Mouse (Mus musculus): ENCODE results near the gene Clba1. TPM values are rescaled to one million over a fixed set of nuclear protein-coding genes. Genes with fewer than 3 reads are reported as not detected.

Gene Clba1
- polyA plus RNA-seq, 1 experiment from 2014 or later: 6.0 TPM

DNA sequence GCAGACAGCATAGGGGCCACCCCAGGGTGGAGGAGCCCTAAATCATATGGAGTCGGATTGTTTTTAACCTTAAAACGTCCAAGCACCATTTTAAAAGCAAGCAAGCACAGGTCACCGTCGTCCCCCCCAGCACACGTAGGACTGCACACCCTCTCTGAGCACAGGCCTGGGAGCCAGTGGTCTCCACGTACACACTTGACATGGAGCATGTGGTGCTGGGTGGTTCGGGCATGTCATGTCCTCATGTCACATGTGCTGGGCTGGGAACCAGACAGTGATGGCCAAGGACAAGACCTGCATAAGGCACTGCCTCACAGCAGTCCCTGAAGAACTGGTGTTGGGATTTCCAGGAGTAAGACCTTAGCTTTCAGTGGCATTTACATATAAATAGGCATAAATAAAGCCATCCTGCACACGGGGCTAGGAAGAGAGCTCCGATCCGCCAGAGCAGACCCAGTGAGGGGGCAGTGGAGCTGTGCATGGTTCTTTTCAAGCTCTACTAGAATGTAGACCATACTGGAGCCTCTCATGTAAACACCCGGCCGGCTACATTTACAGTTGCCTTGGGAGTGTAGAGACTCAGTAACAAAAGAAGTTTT lies 11.8 kb downstream of the Clba1 start:
- WGBS: 79% methylated on average over 12 of the region's 12 CpGs
- no peak overlapping the region for H3K4me3 ChIP-seq (ENCODE audit: low read length)
- no peak for ATAC-seq (replicated peaks; ENCODE audit: extremely low read depth, insufficient read depth, low FRiP score)
- no peak overlapping the region for H3K9ac ChIP-seq (ENCODE audit: low read length)
- H3K4me1 ChIP-seq (ENCODE audit: control insufficient read depth, insufficient read depth, low read length): peaks cover 38% of the 10 kb centered on the region
- peaks cover 28% of the 10 kb centered on the region for H3K36me3 ChIP-seq (ENCODE audit: control insufficient read depth, insufficient read depth)
- no peaks in the 10 kb centered on the region for H3K9me3 ChIP-seq (replicated peaks; ENCODE audit: control insufficient read depth, low read length)
- no peak overlapping the region for H3K27ac ChIP-seq (ENCODE audit: low read length)
- H3K27me3 ChIP-seq (ENCODE audit: control insufficient read depth, insufficient read depth, low read length): no peaks in the 10 kb centered on the region
- H3K4me2 ChIP-seq (ENCODE audit: low read depth, low read length): no peak overlapping the region

DNA sequence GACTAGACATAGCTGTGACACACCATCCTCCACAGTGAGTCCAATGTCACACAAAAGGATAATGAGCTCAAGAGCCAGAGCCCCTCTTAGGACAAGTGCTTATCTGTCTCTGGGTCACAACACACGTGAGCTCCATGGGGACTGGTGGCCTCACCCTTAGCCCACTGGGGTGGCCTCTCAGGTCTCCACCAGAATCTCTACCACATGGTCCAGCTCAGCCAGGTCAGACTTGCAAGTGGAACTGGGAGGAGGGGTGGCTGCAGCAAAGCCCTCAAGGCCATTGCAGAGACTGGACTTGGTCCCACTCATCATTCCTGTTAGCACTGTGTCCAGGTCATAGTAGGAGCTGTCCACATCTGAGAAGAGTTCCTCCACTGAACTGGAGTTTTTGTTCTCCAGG lies 12.5 kb downstream of the Clba1 start:
- Histone ChIP-seq H3K9me3 (replicated peaks; ENCODE audit: control insufficient read depth, low read length) (no peaks in the 10 kb centered on the region), H3K4me2 (ENCODE audit: low read depth, low read length) (no peak overlapping the region), H3K4me3 (ENCODE audit: low read length) (no peak overlapping the region), H3K27me3 (ENCODE audit: control insufficient read depth, insufficient read depth, low read length) (no peaks in the 10 kb centered on the region), H3K9ac (ENCODE audit: low read length) (no peak overlapping the region), H3K4me1 (ENCODE audit: control insufficient read depth, insufficient read depth, low read length) (peaks cover 43% of the 10 kb centered on the region), H3K27ac (ENCODE audit: low read length) (peak overlapping the region; percentile 66), H3K36me3 (ENCODE audit: control insufficient read depth, insufficient read depth) (peaks cover 28% of the 10 kb centered on the region)
- peak; percentile 35; the same call in 1 of the 2 replicates for ATAC-seq (replicated peaks; ENCODE audit: extremely low read depth, insufficient read depth, low FRiP score)
- WGBS: 19% methylated on average over 1 of the region's 1 CpGs

DNA sequence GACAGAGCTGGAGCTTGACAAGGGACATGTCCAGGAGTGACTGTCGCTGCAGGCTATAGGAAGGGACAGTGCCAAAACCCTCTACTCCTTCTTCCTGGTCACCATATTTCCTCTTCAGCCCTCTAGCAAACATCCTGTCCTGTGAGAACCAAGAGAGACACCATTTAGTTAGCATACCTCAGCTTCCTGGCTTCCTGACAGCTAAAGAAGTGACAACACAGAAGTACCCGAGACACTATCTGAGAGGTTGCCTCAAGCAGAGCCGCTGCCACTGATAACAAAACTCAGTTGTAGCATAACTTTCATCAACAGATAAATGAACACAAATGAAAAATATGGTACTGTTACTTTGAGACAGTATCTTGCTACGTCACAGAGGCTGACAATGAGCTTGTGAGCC lies 13.2 kb downstream of the Clba1 start:
- no peaks in the 10 kb centered on the region for H3K27me3 ChIP-seq (ENCODE audit: control insufficient read depth, insufficient read depth, low read length)
- no peak for ATAC-seq (replicated peaks; ENCODE audit: extremely low read depth, insufficient read depth, low FRiP score)
- peaks cover 28% of the 10 kb centered on the region for H3K36me3 ChIP-seq (ENCODE audit: control insufficient read depth, insufficient read depth)
- H3K4me3 ChIP-seq (ENCODE audit: low read length): peak overlapping the region; percentile 16; the same call in 1 of the 2 replicates
- no peaks in the 10 kb centered on the region for H3K9me3 ChIP-seq (replicated peaks; ENCODE audit: control insufficient read depth, low read length)
- H3K4me2 ChIP-seq (ENCODE audit: low read depth, low read length): peak overlapping the region; percentile 33; the same call in 1 of the 2 replicates
- H3K4me1 ChIP-seq (ENCODE audit: control insufficient read depth, insufficient read depth, low read length): peaks cover 51% of the 10 kb centered on the region
- peak overlapping the region; percentile 11; the same call in 1 of the 2 replicates for H3K9ac ChIP-seq (ENCODE audit: low read length)
- H3K27ac ChIP-seq (ENCODE audit: low read length): peak overlapping the region; percentile 66
- 27% methylated on average over 4 of the region's 4 CpGs for WGBS

DNA sequence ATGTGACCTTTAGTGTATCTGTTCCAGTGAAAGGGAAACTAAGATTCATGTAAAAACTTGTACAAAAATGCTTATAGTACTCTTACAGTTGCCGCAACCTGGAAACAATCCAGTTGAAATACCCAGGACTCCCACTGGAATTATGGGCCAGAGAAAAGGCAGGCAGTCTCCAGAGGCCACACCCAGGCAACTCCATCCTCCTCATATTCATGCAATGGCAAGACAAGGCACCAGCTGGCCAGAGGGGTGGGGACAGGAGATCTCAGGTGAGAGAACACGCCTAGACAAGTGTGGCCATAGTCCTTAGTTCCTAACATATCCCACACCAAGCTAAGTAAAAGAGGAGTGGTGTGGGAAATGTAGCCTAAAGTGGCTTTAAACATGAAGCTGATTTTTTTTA lies 13.9 kb downstream of the Clba1 start:
- peak overlapping the region; percentile 57 for H3K27ac ChIP-seq (ENCODE audit: low read length)
- H3K27me3 ChIP-seq (ENCODE audit: control insufficient read depth, insufficient read depth, low read length): no peaks in the 10 kb centered on the region
- H3K4me3 ChIP-seq (ENCODE audit: low read length): no peak overlapping the region
- peaks cover 58% of the 10 kb centered on the region for H3K4me1 ChIP-seq (ENCODE audit: control insufficient read depth, insufficient read depth, low read length)
- H3K36me3 ChIP-seq (ENCODE audit: control insufficient read depth, insufficient read depth): peaks cover 33% of the 10 kb centered on the region
- H3K4me2 ChIP-seq (ENCODE audit: low read depth, low read length): no peak overlapping the region
- no peak overlapping the region for H3K9ac ChIP-seq (ENCODE audit: low read length)
- WGBS: 56% methylated on average over 2 of the region's 2 CpGs
- H3K9me3 ChIP-seq (replicated peaks; ENCODE audit: control insufficient read depth, low read length): no peaks in the 10 kb centered on the region
- no peak for ATAC-seq (replicated peaks; ENCODE audit: extremely low read depth, insufficient read depth, low FRiP score)

DNA sequence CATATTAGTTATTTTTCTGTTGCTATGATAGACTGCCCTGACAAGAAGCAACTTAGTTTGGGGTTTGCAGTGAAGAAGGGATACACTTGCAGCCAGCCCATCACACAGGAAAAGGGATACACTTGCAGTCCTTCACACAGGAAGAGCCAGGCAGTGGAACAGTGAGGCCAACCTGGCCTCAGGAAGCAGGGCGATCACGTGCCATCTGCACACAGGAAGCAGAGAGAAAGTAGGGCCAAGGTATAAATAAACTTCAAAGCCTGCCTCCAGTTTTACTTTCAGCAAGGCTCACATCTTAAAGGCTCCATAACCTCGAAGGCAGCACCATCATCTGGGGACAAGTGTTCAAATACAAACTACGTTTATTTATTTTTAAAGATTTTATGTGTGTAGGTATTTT lies 14.5 kb downstream of the Clba1 start:
- Histone ChIP-seq H3K4me3 (ENCODE audit: low read length) (no peak overlapping the region), H3K4me2 (ENCODE audit: low read depth, low read length) (peak overlapping the region; percentile 25), H3K27me3 (ENCODE audit: control insufficient read depth, insufficient read depth, low read length) (no peaks in the 10 kb centered on the region), H3K9ac (ENCODE audit: low read length) (peak overlapping the region; percentile 42; the same call in 1 of the 2 replicates), H3K4me1 (ENCODE audit: control insufficient read depth, insufficient read depth, low read length) (peaks cover 63% of the 10 kb centered on the region), H3K27ac (ENCODE audit: low read length) (peak overlapping the region; percentile 57), H3K36me3 (ENCODE audit: control insufficient read depth, insufficient read depth) (peaks cover 33% of the 10 kb centered on the region), H3K9me3 (replicated peaks; ENCODE audit: control insufficient read depth, low read length) (no peaks in the 10 kb centered on the region)
- 52% methylated on average over 4 of the region's 4 CpGs for WGBS
- ATAC-seq (replicated peaks; ENCODE audit: extremely low read depth, insufficient read depth, low FRiP score): no peak

DNA sequence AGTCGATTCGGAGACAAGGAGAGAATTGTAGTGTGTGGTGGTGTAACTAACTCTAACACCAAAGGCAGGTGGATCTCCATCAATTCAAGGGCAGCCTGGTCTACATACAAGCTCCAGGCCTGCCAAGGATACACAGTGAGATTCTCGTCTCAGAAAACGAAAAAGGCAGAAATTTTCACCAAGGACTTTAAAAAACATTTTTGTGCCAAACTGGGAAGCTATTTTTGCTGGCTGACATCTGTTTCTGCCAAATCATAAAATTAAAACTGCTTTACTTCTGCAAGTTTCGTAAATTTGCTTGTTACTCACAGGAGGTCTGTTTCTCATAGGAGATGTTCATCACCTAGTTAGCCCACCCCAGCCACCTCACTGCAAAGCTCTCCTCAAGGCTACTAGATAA lies 17.2 kb downstream of the Clba1 start:
- Histone ChIP-seq H3K27me3 (ENCODE audit: control insufficient read depth, insufficient read depth, low read length) (no peaks in the 10 kb centered on the region), H3K36me3 (ENCODE audit: control insufficient read depth, insufficient read depth) (peaks cover 12% of the 10 kb centered on the region), H3K9ac (ENCODE audit: low read length) (peak overlapping the region; percentile 49; the same call in 1 of the 2 replicates), H3K9me3 (replicated peaks; ENCODE audit: control insufficient read depth, low read length) (no peaks in the 10 kb centered on the region), H3K4me2 (ENCODE audit: low read depth, low read length) (no peak overlapping the region), H3K4me1 (ENCODE audit: control insufficient read depth, insufficient read depth, low read length) (peaks cover 69% of the 10 kb centered on the region), H3K27ac (ENCODE audit: low read length) (no peak overlapping the region), H3K4me3 (ENCODE audit: low read length) (no peak overlapping the region)
- WGBS: 72% methylated on average over 5 of the region's 5 CpGs
- ATAC-seq (replicated peaks; ENCODE audit: extremely low read depth, insufficient read depth, low FRiP score): no peak

DNA sequence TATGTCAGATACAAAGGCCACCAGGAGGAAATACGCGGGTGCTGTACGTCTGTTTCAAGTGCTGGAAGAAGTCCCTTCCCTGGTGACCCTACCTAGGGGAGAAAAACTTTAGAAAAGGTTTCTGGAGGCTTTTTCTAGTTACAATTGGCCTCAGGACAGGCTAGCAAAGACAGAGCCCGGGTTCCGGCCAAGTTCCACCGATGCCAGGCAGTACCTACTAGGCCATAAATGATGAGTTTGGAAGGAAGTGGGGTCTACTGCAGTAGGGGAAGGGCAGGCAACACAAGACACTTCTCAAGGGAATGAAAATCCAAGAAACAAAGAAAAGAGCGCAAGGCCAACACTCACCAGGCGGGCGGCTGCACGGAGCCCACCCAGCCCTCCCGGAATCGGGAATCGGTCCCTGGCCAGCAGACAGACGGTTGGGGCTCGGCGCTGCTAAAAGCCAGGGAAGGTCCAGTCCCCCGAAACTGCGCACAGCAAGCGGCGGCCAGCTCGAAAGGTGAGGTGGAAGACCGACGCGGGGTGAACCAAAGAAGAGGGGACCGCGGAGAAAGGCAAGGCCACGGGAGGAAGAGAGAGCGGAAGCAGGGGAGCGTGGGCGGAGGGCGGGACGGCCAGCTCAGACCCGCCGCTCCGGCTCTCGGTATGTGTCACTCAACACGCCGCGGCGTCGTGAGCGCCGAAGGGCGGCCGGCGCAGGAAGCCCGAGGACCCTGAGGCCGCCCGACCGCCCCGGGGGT lies 19.9 kb downstream of the Clba1 start:
- WGBS: under 1% methylated on average over 51 of the region's 51 CpGs
- Histone ChIP-seq H3K36me3 (ENCODE audit: control insufficient read depth, insufficient read depth) (peaks cover 11% of the 10 kb centered on the region), H3K4me3 (ENCODE audit: low read length) (peak overlapping the region; percentile 87), H3K27ac (ENCODE audit: low read length) (peak overlapping the region; percentile 92), H3K9me3 (replicated peaks; ENCODE audit: control insufficient read depth, low read length) (no peaks in the 10 kb centered on the region), H3K27me3 (ENCODE audit: control insufficient read depth, insufficient read depth, low read length) (no peaks in the 10 kb centered on the region), H3K9ac (ENCODE audit: low read length) (peak overlapping the region; percentile 94), H3K4me2 (ENCODE audit: low read depth, low read length) (peak overlapping the region; percentile 72), H3K4me1 (ENCODE audit: control insufficient read depth, insufficient read depth, low read length) (peaks cover 45% of the 10 kb centered on the region)
- ATAC-seq (replicated peaks; ENCODE audit: extremely low read depth, insufficient read depth, low FRiP score): peak; percentile 85

DNA sequence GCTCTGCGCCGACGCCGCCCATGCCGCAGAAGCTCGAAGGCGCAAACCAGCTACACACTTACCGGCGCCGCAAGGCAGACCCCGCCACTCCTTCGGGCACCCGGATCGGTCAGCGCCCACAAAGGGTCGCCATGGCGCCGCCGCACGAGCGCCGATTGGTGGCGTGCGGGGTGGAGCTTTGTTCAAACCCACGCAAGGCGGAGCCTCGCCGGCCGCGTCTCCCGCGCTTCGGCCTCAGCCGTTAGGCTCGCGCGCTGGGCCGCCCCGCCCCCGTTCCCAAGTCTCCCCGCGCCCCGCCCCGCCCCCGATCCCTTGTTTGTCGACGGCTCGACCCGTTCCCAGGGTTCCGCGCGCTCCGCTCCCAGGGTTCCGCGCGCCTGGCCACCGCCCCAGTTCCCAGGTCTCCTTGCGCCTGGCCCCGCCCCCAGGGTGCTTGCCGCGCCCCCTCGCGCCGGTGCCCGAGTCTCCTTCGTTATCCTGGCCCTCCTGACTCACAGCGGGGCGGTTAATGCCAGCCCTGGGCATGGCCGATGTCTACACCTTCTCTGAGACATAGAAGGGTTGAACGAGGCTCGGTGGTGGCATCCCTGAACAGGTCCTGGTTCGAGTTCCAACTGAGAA lies 20.6 kb downstream of the Clba1 start, which contains the start of gene Cdca4:
Gene Cdca4 (minus strand): TSS at position 180 of the 621 bp plus-strand sequence.
- Histone ChIP-seq H3K36me3 (ENCODE audit: control insufficient read depth, insufficient read depth) (peaks cover 11% of the 10 kb centered on the region), H3K27me3 (ENCODE audit: control insufficient read depth, insufficient read depth, low read length) (no peaks in the 10 kb centered on the region), H3K4me3 (ENCODE audit: low read length) (peak within 1 kb of the TSS; percentile 87), H3K9me3 (replicated peaks; ENCODE audit: control insufficient read depth, low read length) (no peaks in the 10 kb centered on the region), H3K9ac (ENCODE audit: low read length) (peak within 1 kb of the TSS; percentile 94), H3K4me1 (ENCODE audit: control insufficient read depth, insufficient read depth, low read length) (peaks cover 38% of the 10 kb centered on the region), H3K4me2 (ENCODE audit: low read depth, low read length) (peak within 1 kb of the TSS; percentile 73), H3K27ac (ENCODE audit: low read length) (peak within 1 kb of the TSS; percentile 92)
- WGBS: under 1% methylated on average over 64 of the region's 72 CpGs
- ATAC-seq (replicated peaks; ENCODE audit: extremely low read depth, insufficient read depth, low FRiP score): peak; percentile 96

DNA sequence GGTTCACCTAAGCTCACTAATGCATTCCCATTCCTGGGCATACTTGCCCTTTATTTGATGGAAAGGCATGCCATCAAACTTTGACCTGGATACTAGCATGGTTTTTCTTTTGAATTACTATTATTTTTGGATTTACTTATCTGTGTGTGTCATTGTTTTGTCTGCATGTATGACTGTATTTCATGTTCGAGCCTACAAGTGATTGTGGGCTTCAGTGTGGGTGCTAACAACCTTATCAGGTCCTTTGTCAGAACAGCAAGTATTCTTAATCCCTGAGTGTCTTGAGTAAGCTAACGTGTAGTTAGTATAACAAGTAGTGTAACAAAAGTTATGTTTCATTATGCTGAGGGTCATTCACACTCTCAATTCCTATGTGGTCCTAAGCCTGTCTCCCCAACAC lies 21.4 kb downstream of the Clba1 start:
- Histone ChIP-seq H3K27ac (ENCODE audit: low read length) (peak overlapping the region; percentile 77), H3K4me3 (ENCODE audit: low read length) (peak overlapping the region; percentile 75)
- 7% methylated on average over 2 of the region's 2 CpGs for WGBS

More for the DNA sequence above, 21.4 kb downstream of the Clba1 start:
- H3K4me2 ChIP-seq (ENCODE audit: low read depth, low read length): peak overlapping the region; percentile 73
- H3K9me3 ChIP-seq (replicated peaks; ENCODE audit: control insufficient read depth, low read length): no peaks in the 10 kb centered on the region
- H3K36me3 ChIP-seq (ENCODE audit: control insufficient read depth, insufficient read depth): peaks cover 9% of the 10 kb centered on the region
- H3K4me1 ChIP-seq (ENCODE audit: control insufficient read depth, insufficient read depth, low read length): peaks cover 32% of the 10 kb centered on the region
- peak overlapping the region; percentile 80 for H3K9ac ChIP-seq (ENCODE audit: low read length)
- no peaks in the 10 kb centered on the region for H3K27me3 ChIP-seq (ENCODE audit: control insufficient read depth, insufficient read depth, low read length)
- ATAC-seq (replicated peaks; ENCODE audit: extremely low read depth, insufficient read depth, low FRiP score): no peak

Data from heart, embryonic 16.5 days (tissue).